Mouse (Mus musculus) bone marrow, adult 2 months (tissue): ENCODE data around the gene Ccdc149. TPM values are rescaled to one million over a fixed set of nuclear protein-coding genes. Genes with fewer than 3 reads are reported as not detected.

ENCODE experiments used
- H3K27ac ChIP-seq: fragments of 200-500 bp; 2 replicates; pipeline ENCODE4 v1.5.1; 2012; ENCODE audit warnings: low read depth, mild to moderate bottlenecking, control low read depth, inconsistent platforms, low read length; ENCODE audit not compliant: control insufficient read depth, poor library complexity, insufficient read depth
- H3K4me1 ChIP-seq: fragments of 200-500 bp; 2 replicates; pipeline ENCODE4 v1.6.1; 2011; ENCODE audit warnings: low read length; ENCODE audit not compliant: control insufficient read depth, insufficient read depth
- H3K4me3 ChIP-seq: fragments of 200-500 bp; replicated peaks from 2 replicates; pipeline ENCODE3; 2011; ENCODE audit warnings: mild to moderate bottlenecking, low read depth, low read length, control low read depth; ENCODE audit not compliant: control insufficient read depth
- CTCF ChIP-seq: fragments of 200-500 bp; IDR thresholded peaks from 2 replicates; pipeline ENCODE4 v1.5.1; 2011; ENCODE audit warnings: low read length, control low read depth; ENCODE audit not compliant: control insufficient read depth, insufficient read depth
- POLR2A ChIP-seq: fragments of 200-500 bp; IDR thresholded peaks from 2 replicates; pipeline ENCODE4 v1.6.1; 2011; ENCODE audit warnings: low read depth, mild to moderate bottlenecking, control low read depth, low read length, borderline replicate concordance; ENCODE audit not compliant: control insufficient read depth
- WGBS: fragments of 180-500 bp; shearing (Covaris S2); methylation state at CpG from one replicate; pipeline ENCODE4 v1.1.7; 2018; 5-methylcytosine and 5-hydroxymethylcytosine counted together
- polyA plus RNA-seq: library from polyadenylated mRNA; stranded (reverse); fragments of >200 nt; gene quantifications from 2 replicates; pipeline ENCODE4 v1.2.4, GENCODE M21; 2011; ENCODE audit warnings: low replicate concordance; ENCODE audit not compliant: missing spikeins, insufficient read depth, insufficient read length

Ccdc149 gene
- polyA plus RNA-seq, 1 experiment = not detected

- WGBS = 93% methylated on average over 12 of the region's 12 CpGs
- Histone ChIP-seq H3K4me1 (no peaks in the 10 kb centered on the region), H3K27ac (no peak overlapping the region), H3K4me3 (no peak overlapping the region)
- no peak for TF ChIP-seq POLR2A
- no peak for TF ChIP-seq CTCF
Observed at GRCm38 (mm10) chr5:52410197-52410596, 61.1 kb downstream of the Ccdc149 start.

- WGBS = 79% methylated on average over 7 of the region's 7 CpGs
- H3K4me1 ChIP-seq = no peaks in the 10 kb centered on the region
- H3K4me3 ChIP-seq = no peak overlapping the region
- H3K27ac ChIP-seq = no peak overlapping the region
- TF ChIP-seq CTCF = no peak
- TF ChIP-seq POLR2A = no peak
Observed at GRCm38 (mm10) chr5:52408668-52409315, 62.5 kb downstream of the Ccdc149 start.

- TF ChIP-seq CTCF (no peak), POLR2A (no peak)
- H3K27ac ChIP-seq = no peak overlapping the region
- H3K4me1 ChIP-seq = no peaks in the 10 kb centered on the region
- no peak overlapping the region for H3K4me3 ChIP-seq
- WGBS = 82% methylated on average over 8 of the region's 8 CpGs
Observed at GRCm38 (mm10) chr5:52404373-52404772, 66.9 kb downstream of the Ccdc149 start.

GRCm38 (mm10) chr5:52393756-52394155 is 77.6 kb downstream of the Ccdc149 start:
- no peak overlapping the region for H3K27ac ChIP-seq
- H3K4me1 ChIP-seq = no peaks in the 10 kb centered on the region
- WGBS = 73% methylated on average over 4 of the region's 4 CpGs
- H3K4me3 ChIP-seq = no peak overlapping the region
- TF ChIP-seq CTCF (no peak), POLR2A (no peak)

GRCm38 (mm10) chr5:52391471-52391870 is 79.8 kb downstream of the Ccdc149 start:
- 86% methylated on average over 16 of the region's 16 CpGs for WGBS
- TF ChIP-seq CTCF (no peak), POLR2A (no peak)
- H3K4me1 ChIP-seq = no peaks in the 10 kb centered on the region

GRCm38 (mm10) chr5:52390381-52390780 is 80.9 kb downstream of the Ccdc149 start:
- TF ChIP-seq POLR2A = no peak
- TF ChIP-seq CTCF = no peak
- WGBS = 73% methylated on average over 6 of the region's 6 CpGs

More at GRCm38 (mm10) chr5:52391471-52391870, 79.8 kb downstream of the Ccdc149 start:
- Histone ChIP-seq H3K4me3 (no peak overlapping the region), H3K27ac (no peak overlapping the region)

GRCm38 (mm10) chr5:52388092-52388749 is 83.1 kb downstream of the Ccdc149 start:
- 78% methylated on average over 7 of the region's 7 CpGs for WGBS
- no peak for TF ChIP-seq POLR2A
- TF ChIP-seq CTCF = no peak
- Histone ChIP-seq H3K4me3 (no peak overlapping the region), H3K4me1 (no peaks in the 10 kb centered on the region), H3K27ac (no peak overlapping the region)

More at GRCm38 (mm10) chr5:52390381-52390780, 80.9 kb downstream of the Ccdc149 start:
- Histone ChIP-seq H3K27ac (no peak overlapping the region), H3K4me3 (no peak overlapping the region), H3K4me1 (no peaks in the 10 kb centered on the region)

- Histone ChIP-seq H3K4me3 (no peak overlapping the region), H3K4me1 (no peaks in the 10 kb centered on the region), H3K27ac (no peak overlapping the region)
- WGBS = 53% methylated on average over 2 of the region's 2 CpGs
- TF ChIP-seq POLR2A (no peak), CTCF (no peak)
Observed at GRCm38 (mm10) chr5:52386016-52386415, 85.3 kb downstream of the Ccdc149 start.

- no peak for TF ChIP-seq CTCF
- no peak for TF ChIP-seq POLR2A
- WGBS = 85% methylated on average over 5 of the region's 5 CpGs
- Histone ChIP-seq H3K27ac (no peak overlapping the region), H3K4me3 (no peak overlapping the region), H3K4me1 (no peaks in the 10 kb centered on the region)
Observed at GRCm38 (mm10) chr5:52383748-52384147, 87.6 kb downstream of the Ccdc149 start.

GRCm38 (mm10) chr5:52382837-52383236 is 88.5 kb downstream of the Ccdc149 start:
- WGBS = 87% methylated on average over 8 of the region's 8 CpGs

More at GRCm38 (mm10) chr5:52382837-52383236, 88.5 kb downstream of the Ccdc149 start:
- TF ChIP-seq CTCF = no peak
- no peak for TF ChIP-seq POLR2A
- Histone ChIP-seq H3K4me1 (no peaks in the 10 kb centered on the region), H3K4me3 (no peak overlapping the region), H3K27ac (no peak overlapping the region)
